Mouse (Mus musculus) left cerebral cortex, postnatal 10 days (tissue): ENCODE data around the gene Jak3. TPM values are rescaled to one million over a fixed set of nuclear protein-coding genes. Genes with fewer than 3 reads are reported as not detected.
A peak's percentile ranks its signal among the peaks of the same experiment; 100 is the strongest.
"Not testable (repeated sequence)": the region's sequence is repeated elsewhere in the genome, so short reads cannot be mapped to it uniquely, and the experiment has no call there.

Experiments used
- DNase-seq, 2 experiments: peaks; one replicate each; pipeline ENCODE4 v3.0.0; 2021 to 2022; ENCODE audit warnings: low spot score in 2 of 2, mixed read lengths in 1 of 2; ENCODE audit errors: extremely low spot score in 1 of 2
- intact Hi-C: fragments of 180-260 bp; cut with DNase I; formaldehyde crosslinking; loops from one replicate; pipeline ENCODE4 v1.15.1; 2025
- total RNA-seq, 2 experiments: library from RNA; stranded (reverse); gene quantifications; 2 replicates each; pipeline ENCODE4 v1.2.3; 2021

The Jak3 gene
- total RNA-seq, 2 experiments from 2014 or later = 6.1 to 6.6 TPM

GRCm38 (mm10) chr8:71709134-71709799, 33.2 kb downstream of the Jak3 start:
- intact Hi-C loops = loop anchor here (10.0 kb wide), 1 partner anchor 276 kb away; no protein-coding TSS in a partner anchor
- DNase-seq = no peak

- intact Hi-C loops = loop anchor here (10.0 kb wide), 1 partner anchor 275 kb away; no protein-coding TSS in a partner anchor
- peak; percentile 75 to 87 for DNase-seq
These were observed 33.8 kb downstream of the Jak3 start for GRCm38 (mm10) chr8:71709800-71710446.

- intact Hi-C loops = no loop called here
- no peak for DNase-seq
These were observed 35.5 kb downstream of the Jak3 start for GRCm38 (mm10) chr8:71711574-71711973.

- intact Hi-C loops = no loop called here
- DNase-seq = no peak
These were observed 39.4 kb downstream of the Jak3 start for GRCm38 (mm10) chr8:71715531-71715930.

- DNase-seq = no peak
- intact Hi-C loops = no loop called here
These were observed 40.5 kb downstream of the Jak3 start for GRCm38 (mm10) chr8:71716561-71717053.

- intact Hi-C loops = no loop called here
- peak in 1 of 2 experiments; percentile 67 for DNase-seq
These were observed 41.0 kb downstream of the Jak3 start for GRCm38 (mm10) chr8:71717096-71717495.

GRCm38 (mm10) chr8:71718252-71718651, 42.2 kb downstream of the Jak3 start:
- no peak for DNase-seq
- intact Hi-C loops = no loop called here

GRCm38 (mm10) chr8:71719218-71719617, 43.1 kb downstream of the Jak3 start:
- peak in 1 of 2 experiments; percentile 66 for DNase-seq
- intact Hi-C loops = no loop called here

- intact Hi-C loops = no loop called here
- peak; percentile 82 to 89 for DNase-seq
These were observed 43.9 kb downstream of the Jak3 start for GRCm38 (mm10) chr8:71719928-71720457.

GRCm38 (mm10) chr8:71723047-71723551, 47.0 kb downstream of the Jak3 start:
- DNase-seq = no peak
- intact Hi-C loops = no loop called here

- intact Hi-C loops = no loop called here
- DNase-seq = no peak
These were observed 48.3 kb downstream of the Jak3 start for GRCm38 (mm10) chr8:71724389-71724788.

GRCm38 (mm10) chr8:71725122-71725924, 49.2 kb downstream of the Jak3 start, which contains the start of gene Fcho1:
Fcho1 (minus strand) TSS chr8:71725716.
- peak; percentile 79 to 90 for DNase-seq
- intact Hi-C loops = no loop called here

GRCm38 (mm10) chr8:71728240-71728785, 52.2 kb downstream of the Jak3 start:
- intact Hi-C loops = no loop called here
- peak in 1 of 2 experiments; percentile 76 for DNase-seq

GRCm38 (mm10) chr8:71728826-71729620, 52.9 kb downstream of the Jak3 start:
- no peak for DNase-seq
- intact Hi-C loops = no loop called here

- no peak for DNase-seq
- intact Hi-C loops = no loop called here
These were observed 55.6 kb downstream of the Jak3 start for GRCm38 (mm10) chr8:71731652-71732230.

- intact Hi-C loops = loop anchor here (5.0 kb wide), 1 partner anchor 456 kb away; no protein-coding TSS in a partner anchor
- DNase-seq = not testable (repeated sequence)
These were observed 62.2 kb downstream of the Jak3 start for GRCm38 (mm10) chr8:71738316-71738715.
